Mouse (Mus musculus): ENCODE results near the gene Rplp2.
A peak's percentile ranks its signal among the peaks of the same experiment; 100 is the strongest.
"Not testable (repeated sequence)": the region's sequence is repeated elsewhere in the genome, so short reads cannot be mapped to it uniquely, and the experiment has no call there.

Gene Rplp2

DNA sequence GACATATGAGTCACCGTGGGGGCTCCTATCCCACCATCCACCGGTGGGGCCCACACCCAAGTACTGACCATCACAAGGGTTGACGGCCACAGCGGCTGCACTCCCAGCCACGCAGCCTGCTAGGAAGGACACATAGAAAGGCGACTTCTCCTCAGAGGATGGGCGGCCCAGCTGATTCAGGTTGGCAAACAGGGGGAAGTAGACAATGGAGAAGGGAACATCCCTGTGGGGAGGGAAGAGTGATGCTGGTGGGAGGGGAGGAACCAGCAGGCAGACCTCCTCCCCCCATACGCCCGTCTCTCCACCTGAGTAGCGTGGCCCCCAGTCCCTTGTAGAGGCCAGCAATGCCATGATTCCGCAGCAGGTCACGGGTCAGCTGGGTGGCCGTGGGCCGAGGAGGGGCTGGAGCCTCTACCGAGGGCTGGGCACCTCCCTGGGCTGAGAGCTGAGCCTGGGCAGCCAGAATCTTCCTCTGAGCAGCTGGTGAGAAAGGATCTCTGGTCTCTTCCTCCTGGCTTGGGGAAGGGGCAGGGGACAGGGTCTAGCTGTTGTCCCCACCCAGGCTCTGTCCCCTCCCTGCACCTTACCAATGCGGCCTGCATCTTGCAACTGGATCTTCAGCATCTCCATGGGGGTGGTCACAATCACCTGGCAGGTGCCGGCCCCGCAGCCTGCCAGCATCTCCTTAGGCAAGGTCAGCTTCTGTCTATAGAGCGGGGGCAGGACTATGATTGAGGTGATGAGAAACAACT lies 15.6 kb upstream of the Rplp2 start:
- no peak for DNase-seq

DNA sequence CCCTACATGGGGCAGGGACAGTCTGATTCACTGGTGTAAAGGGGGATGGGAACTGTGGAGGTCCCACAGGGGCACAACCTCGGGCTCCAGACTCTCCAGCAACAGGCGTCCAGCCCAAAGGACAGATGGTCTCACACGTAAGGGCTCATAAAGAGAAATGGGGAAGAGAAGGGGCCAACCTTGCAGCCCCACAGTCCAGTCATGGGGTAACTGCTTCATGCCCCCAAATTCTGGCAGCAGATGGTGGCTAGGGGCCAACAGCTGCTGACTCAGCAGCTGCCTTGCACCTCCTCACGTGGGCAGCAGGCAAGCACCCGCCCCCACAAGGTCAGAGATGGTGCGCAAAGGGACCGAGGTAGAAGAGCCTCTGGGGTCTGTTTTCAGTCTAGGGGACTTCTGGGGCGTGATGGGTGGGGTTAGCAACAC lies 15.0 kb upstream of the Rplp2 start:
- DNase-seq = peak; percentile 54

DNA sequence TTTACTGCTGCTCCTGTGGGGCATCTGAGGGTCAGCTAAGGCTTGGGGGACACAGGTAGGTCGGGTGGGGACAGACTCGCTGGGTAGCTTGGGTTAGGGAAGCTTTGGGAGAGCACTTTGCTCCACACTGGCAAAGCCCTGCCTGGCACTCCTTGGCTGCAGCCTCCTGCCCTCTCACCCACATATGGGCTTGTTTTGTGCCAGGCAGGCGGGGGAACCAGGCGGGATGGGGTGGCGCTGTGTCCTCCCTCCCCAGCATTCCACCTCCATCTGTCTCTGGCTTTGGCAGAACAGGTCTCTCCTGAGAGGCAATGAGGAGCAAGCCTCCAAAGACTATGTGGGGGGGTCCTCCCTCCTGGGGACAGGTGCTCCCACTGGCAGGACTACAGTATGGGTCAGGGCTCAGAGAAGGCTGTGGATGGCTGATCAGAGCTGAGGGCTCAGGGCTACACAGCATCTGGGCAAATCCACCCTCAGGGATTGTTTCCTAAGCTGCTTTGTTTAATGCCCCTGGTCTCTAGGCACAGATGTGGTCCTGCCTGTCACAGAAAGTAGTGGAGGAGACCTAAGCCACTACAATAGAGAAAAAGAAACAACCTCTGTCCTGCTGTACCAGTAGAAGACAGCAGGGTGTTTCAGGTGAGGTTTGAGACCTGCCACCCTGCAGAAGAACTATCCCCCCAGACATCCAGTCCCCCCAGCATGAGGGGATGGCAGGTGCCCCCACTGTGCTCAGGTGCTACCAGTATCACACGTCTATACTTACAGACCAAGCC lies 14.2 kb upstream of the Rplp2 start:
- DNase-seq = peak; percentile 90 to 94

DNA sequence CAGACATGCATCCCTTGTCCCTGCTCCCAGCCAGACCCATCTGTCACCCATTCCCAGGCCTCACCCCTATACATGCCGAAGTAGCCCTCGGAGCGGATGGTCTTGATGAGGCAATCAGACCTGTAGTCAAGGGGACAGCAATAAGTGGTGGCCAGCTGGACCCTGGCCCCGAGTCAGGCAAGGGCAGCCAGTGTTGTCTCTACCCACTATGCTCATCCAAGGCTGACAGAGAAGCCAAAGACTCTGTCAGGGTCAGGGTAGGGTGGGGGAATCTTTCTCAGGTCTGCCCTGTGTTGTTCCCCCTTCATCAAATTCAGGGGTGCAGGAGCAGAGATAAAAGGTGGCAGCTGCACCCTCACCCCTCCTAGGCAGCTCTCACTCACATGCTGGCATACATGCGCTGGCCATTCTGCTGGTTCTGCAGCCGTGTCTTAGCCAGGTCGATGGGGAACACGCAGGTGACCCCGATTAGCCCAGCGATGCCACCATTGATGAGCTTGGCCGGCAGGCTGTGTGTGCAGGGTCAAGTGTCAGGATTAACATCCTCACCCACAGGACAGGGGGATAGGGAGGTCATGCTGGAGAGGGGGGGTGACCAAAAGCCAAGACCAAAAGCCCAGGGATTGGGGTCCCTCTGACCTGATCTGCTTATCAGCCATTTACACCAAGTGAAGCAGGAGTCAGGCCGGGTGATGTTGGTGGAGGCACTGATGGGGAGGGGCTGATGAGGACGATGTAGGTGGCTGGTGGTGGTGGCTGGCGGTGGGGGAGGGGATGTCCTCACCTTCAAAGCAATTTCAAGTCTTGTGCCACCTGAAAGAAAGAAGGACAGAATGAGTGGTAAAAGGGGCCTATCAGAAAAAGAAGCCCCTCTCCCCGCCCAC lies 13.4 kb upstream of the Rplp2 start:
- peak; percentile 49 to 54 for DNase-seq

DNA sequence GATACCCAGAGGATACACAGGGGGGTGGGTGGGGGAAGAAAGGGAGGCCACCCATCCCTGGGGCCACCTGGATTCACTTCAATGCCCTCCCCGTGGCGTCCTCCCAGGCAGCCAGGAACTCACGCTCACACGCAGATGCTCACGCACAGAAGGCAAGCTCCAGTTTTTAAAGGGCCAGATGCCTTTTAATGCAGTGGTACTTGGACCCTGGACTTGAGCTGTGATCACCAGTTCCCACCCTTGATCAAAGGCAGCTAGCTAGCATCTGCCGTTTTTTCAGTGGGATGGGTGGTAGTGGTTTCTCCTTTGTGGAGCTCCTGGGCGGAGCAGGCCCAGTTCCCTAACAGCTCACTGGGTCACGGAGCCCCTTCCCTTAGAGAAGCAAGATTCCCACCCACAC lies 12.7 kb upstream of the Rplp2 start:
- DNase-seq = peak; percentile 83 to 84

DNA sequence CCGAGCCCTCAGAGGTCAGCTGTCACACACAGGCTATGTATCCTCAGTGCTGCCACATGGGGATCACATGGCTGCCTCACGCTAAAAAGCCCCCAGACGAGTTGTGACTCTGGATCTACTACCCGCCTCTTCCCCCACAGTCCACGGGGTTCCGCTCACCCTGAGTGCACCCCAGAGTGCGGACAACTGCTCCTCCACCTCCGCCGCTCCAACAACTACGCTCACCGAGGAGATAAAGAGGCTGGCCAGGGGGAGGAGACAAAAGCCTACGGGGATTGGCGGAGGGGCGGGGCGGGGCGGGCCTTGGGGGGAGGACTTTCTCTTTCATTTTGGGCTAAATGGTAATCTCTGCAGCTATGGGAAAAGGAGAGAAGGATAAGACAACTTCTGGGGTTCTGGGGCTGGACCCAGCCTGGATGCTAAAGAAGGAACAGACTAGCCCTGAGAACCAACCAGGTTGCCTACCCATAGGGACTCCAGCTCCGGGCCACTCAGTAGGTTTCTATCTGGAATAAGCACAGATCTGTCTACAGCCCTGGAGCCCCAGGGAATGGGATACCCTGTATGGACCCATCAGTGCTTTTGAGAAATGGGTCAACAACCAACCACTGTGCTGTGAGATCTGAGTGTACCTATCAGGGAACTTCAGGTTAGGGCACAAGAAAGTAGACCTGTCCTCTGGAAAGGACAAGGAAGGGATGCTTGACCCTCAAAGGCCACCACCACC lies 11.9 kb upstream of the Rplp2 start:
- DNase-seq = peak; percentile 74 to 78

DNA sequence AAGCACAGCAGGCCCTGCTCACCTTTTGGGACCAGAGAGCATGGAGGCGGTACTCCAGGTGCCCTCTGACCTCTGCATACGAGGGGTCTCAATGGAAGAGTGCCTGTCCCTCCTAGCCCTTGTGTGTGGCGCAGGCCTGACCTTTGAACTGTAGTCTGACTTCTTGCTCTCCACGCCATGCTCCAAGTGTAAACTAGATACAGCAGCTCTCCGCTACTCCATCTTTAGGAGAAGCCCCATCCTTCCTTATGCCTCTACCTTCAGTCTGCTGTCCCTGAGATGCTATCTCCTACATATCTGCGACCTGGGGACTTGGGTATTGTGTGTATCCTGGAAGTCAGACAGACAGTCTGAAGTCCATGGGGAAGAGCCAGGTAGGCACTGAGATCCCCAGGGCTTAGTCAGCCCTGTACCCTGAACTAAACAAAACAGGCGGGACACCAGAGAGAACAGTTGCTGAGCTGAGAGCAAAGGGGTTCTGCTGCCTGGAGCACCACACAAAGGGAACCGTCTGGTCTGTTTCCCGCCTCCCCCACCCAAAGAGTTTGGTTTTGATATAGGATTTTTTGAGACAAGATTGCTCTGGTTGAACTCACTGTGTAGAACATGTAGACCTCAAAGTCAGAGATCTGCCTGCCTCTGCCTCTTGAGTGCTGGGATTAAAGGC lies 11.2 kb upstream of the Rplp2 start:
- DNase-seq = peak in 1 of 2 experiments; percentile 19

DNA sequence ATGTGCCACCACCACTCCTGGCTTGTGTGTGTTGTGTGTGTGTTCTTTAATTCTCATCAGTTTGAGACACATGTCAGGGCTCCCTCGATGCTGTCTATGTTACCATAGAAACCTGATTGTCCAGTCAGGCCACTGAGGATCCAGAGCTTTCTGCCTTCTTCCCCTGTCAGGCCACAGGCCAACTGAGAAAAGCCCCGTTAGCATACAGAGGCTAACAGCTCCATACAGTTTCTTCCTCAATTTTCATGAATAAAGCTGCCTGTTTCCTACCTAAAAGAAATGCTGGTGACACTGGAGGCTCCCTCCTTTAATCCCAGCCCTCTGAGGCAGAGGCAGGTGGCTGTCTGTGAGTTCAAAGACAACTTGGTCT lies 10.7 kb upstream of the Rplp2 start:
- no peak for DNase-seq

DNA sequence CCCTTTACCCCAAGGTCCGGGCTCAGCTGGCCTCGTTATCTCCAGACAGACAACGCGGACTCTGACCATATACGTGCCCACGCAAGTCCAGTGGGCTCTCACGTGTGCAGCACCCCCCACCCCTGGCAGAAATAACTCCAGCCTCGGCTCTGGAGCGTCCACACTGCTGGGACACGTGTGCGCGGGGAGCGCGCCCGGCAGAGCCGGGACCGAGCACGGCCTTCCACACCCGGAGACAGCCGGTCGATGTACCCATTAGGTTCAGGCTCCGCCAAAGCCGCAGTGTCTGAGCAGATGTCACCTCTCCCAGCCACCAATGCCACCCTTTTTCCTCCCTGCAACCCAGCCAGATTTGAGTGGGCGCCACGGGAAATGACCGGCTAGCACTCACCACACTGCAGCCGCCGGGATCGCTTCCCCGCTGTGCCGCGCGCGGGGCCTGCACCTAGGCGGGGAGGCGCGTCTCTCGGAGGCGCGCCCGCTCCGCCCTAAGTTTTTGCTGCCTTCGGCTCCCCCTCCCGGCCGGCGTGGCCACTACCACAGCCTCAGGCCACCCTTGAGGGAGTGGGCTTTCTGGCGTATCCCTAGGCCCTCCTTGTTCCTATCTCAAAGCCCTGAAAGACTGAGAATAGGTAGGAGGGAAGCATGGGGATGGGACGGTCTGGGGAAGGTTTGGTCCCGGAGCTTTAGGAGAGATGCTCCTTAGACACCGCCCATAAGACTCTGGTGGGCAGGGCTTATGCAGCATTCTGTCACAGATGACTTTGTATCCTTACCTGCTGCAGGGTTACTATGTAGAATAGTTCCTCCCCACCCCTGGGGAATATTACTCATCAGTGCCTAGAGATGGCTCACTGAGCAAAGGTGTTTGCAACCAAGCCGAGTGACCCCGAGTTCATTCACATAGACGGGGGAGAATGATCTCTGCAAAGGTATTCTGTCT lies 9.7 kb upstream of the Rplp2 start, which contains the start of gene Slc25a22:
TSS of gene Slc25a22 (minus strand) at position 715 of the 943 bp plus-strand sequence.
- DNase-seq = peak; percentile 86 to 88

DNA sequence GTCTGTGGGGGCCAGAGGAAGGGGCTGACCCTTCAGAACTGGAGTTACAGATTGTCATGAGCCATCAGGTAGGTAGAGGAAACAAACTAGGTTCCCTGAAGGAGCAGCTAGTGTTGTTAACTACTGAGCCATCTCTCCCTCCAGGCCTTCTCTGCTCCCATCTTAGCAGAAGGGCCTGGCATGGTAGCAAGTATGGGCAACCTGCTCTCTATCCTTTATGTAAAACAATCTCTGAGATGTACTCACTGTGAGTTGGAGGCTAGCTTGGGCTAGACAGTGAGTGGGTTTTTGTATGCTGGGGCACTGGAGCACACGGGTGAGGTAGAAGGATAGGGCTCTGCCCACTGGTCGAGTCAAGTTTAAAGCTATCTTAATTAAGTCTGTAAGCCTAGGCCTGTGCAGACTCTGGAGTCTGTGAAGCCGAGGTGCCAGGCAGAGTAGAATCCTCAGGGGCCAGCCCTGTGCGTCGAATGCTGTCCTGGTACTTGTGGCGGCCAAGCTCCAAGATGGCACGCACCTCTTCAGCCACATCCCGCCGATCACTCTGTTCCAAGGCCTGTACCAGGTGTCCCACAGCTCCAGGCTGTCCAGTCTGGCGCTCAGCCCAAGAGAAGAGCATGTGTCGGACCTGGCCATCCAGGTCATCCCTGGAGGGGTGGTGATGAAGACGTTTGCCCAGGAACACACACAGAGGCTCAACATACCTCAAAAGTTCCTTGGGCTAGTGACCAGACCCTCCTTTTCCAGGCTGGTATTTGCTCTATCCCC lies 8.8 kb upstream of the Rplp2 start:
- peak; percentile 83 to 86 for DNase-seq

DNA sequence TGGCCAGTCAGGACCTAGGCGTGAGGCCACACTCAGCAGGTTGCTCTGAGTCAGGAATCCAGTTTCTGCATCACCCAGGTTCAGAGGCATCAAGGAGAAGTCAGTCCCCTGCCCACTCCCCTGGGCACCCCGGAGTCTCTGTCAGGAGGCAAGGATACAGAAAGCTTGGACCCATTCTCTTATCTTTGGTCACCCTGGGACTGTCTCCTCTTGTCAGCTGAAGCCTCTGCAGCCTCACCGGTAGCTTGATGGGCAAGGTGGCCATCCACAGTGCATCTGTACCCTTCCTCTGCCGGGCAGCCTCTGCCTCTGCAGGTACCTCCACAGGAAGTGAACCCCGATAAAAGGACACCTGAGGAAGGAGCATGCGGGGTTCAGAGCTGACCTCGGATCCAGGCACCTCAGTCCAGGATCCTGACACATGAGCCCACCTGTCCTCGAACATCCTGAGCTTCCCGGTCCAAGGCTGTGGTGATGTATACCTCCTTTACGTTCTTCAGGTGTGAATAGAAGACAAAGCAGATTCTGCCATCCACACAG lies 8.0 kb upstream of the Rplp2 start:
- peak in 1 of 2 experiments; percentile 18 for DNase-seq

DNA sequence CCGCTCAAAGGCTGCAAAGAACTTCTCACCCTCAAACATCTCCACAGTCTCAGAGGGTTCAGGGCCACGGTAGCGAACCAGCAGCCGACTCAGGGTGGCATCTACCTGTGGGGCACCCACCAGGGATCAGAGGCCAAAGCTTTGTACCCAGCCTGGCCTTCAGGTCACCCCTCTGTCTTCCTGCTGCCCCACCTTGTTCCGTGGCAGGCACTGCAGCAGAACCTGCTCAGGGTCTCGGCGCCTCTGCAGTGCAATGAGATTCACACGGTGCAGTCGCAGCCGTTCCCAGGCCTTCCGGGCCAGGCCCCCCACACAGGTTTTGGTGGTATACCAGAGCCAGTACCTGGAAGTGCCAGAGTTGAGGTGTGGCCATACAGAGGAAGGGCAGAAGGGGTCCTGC lies 7.4 kb upstream of the Rplp2 start:
- DNase-seq = no peak

DNA sequence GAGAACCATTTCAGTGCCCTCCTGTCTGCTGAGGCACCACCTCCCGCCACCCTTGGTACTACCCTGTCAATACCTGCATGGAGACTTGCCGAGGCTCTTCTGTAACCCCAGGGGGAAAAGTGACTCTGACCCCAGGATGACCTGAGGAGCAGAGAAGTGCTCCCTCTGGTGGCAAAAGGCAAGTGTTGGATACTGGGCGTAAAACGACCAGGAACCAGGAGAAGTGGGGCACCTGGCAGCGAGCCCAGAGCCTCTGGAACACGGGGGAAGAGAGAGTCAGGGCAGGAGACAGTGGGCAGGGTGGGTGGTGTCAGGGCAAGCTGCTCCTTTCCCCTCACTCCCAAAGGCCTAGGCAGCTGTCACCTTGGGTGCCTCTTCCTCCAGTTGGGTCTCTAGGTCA lies 6.6 kb upstream of the Rplp2 start:
- DNase-seq = peak; percentile 67 to 73

DNA sequence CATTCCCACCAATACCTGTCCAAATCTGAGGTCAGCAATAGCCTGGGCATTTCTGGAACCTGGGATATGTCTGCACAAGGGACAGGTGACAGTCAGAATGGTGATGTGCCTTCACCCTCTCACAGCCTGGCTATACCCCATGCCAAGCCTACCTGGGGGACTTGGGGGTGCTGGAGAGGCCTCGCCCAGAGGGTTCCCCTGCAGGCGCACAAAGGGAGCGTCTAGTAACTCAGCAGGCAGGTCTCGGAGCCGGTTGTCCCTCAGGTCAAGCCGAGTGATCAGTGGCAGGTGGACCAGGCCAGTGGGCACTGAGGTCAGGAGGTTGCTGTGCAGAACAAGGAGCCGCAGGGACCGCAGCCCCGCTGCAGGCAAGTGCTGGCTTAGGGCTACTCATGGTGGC lies 5.7 kb upstream of the Rplp2 start:
- DNase-seq = no peak

DNA sequence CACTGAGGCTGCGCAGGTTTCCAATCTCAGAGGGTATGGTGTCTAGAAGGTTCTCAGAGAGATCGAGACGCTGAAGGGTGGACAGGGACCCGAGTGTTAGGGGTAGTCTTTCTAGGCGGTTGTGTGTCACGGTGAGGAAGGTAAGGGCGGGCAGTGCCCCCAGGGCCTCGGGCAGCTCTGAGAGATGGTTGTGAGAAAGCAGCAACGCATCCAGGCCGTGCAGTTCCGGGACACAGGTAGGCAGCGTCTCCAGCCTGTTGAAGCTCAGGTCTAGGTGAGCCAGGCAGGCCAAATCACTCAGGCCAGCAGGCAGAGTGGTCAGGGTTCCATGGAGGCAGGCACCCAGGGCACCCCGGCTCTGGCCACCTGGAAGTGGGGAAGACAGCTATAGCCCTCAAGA lies 5.0 kb upstream of the Rplp2 start:
- DNase-seq = no peak

DNA sequence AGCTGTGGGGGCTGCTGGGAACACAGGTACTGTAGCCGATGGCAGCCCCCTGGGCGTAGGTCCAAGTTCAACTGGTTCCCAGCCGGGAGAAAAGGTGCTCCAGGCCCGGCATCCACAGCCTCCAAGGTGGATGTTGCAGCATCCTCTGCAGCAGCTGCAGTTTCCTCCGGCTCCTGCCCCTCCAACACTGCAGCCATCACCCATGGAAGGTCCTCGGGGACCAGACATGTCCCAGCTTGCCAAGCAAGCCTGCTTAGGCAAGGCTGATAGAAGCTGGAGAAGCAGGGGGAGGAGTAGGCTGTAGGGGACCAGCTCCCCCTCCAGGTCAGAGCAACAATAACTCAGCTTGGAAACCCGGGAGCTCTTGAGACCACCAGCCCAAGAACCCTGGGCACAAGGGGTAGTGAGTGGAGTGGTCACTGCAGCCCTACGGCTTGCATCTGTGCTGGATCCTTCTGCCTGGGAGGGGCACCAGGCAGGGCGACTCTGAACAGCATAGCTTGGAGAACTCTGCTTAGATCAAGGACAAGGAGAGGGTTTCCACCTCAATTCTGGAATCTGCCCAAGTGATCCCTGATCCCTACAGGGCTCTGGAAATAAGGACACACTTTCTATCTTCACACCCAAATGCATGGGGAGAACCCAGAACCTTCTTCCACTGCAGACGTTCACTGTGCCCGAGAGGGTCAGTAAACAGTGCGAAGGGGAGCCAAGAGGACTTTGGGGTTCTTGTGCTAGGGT lies 3.9 kb upstream of the Rplp2 start:
- no peak for DNase-seq

DNA sequence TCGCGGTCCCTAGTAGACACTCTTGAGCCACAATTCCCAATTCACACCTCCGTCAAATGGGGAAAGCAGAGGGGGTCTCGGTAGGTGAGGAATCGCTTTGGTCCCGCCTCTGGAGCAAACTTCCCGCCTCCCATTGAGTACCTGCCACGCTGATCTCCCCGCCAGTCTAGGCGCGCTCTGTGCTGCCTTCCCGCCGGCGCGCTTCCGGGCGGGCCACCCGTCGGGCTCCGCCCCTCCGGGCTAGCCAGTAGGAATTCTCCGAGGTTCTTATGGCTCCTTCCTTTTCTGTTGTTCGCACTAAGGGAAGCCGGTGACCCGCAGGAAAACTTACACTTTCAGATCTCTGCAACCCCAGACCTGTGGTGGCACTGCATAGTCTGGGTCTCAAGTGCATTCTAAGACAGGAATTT lies 3.3 kb upstream of the Rplp2 start, which contains the start of gene Pidd1:
TSS of gene Pidd1 (minus strand) at position 198 of the 410 bp plus-strand sequence.
- no peak for DNase-seq

DNA sequence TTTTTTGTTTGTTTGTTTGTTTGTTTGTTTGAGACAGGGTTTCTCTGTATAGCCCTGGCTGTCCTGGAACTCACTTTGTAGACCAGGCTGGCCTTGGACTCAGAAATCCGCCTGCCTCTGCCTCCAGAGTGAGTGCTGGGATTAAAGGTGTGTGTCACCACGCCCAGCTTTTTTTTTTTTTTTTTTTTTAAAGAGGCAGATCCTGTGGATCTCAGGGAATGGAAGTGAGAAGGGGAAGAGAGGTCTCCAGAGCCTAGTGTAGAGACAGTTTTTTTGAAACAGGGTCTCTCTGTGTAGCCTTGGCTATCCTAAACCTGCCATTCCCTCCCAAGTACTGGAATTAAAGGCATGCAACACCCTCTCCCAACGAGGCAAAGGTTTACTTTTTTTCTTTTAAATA lies 796 bp upstream of the Rplp2 start:
- DNase-seq = not testable (repeated sequence)

DNA sequence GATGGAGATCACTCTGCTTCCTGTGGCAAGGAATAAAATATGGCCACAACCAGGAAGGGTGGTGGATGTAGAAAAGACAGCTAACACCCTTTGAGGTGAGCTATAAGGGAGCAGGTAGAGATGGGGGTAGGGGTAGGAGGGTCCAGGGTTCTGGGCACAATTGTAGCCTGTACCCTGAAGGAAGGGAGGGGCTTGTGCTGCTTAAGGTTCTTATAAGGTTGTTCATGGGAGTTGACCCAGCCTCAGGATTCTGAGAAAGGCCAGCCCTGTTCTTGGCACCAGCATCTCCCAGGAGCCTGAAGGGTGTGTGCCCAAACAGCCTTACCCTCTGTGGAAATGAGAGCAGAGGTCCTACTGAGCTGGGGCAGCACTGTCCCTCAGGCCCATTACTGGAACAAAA lies 4.8 kb downstream of the Rplp2 start:
- DNase-seq = no peak

Data from cerebellum, postnatal 36 days (tissue).